Mouse (Mus musculus) heart, embryonic 14.5 days (tissue): ENCODE results near the gene Ccer1. TPM values are rescaled to one million over a fixed set of nuclear protein-coding genes. Genes with fewer than 3 reads are reported as not detected.
A peak's percentile ranks its signal among the peaks of the same experiment; 100 is the strongest.

Experiments used
- ATAC-seq: fragments of 200-750 bp; cut with Nextera tagmentation; 2 replicates; pipeline ENCODE4 v1.8.0; 2017; ENCODE audit warnings: low read depth, moderate TSS enrichment; ENCODE audit not compliant: insufficient number of reproducible peaks, insufficient read depth, low FRiP score
- H3K27ac ChIP-seq, 2 experiments: fragments of 200-500 bp in 1 of 2; fragments of 300-500 bp in 1 of 2; sonication (generic) in 1 of 2; replicated peaks in 1 of 2; 2 replicates each; pipeline ENCODE4 v1.5.1; 2012 to 2014; ENCODE audit warnings: low read depth in 2 of 2, low read length in 2 of 2, control low read depth in 1 of 2, mild to moderate bottlenecking in 1 of 2, mixed read lengths in 1 of 2; ENCODE audit not compliant: control insufficient read depth in 1 of 2, insufficient read depth in 1 of 2
- H3K27me3 ChIP-seq: fragments of 300-500 bp; sonication (generic); 2 replicates; pipeline ENCODE4 v1.6.1; 2014; ENCODE audit warnings: mild to moderate bottlenecking, low read length, control low read depth; ENCODE audit not compliant: control insufficient read depth, insufficient read depth
- H3K36me3 ChIP-seq: fragments of 300-500 bp; sonication (generic); 2 replicates; pipeline ENCODE4 v1.6.1; 2014; ENCODE audit warnings: mild to moderate bottlenecking, control low read depth, low read length, mixed read lengths; ENCODE audit not compliant: control insufficient read depth, insufficient read depth
- H3K4me1 ChIP-seq, 2 experiments: fragments of 200-500 bp in 1 of 2; fragments of 300-500 bp in 1 of 2; sonication (generic) in 1 of 2; 2 replicates each; pipeline ENCODE4 v1.6.1; 2012 to 2014; ENCODE audit warnings: low read length in 2 of 2, control low read depth in 1 of 2, mixed read lengths in 1 of 2; ENCODE audit not compliant: control insufficient read depth in 2 of 2, insufficient read depth in 2 of 2
- H3K4me2 ChIP-seq: fragments of 300-500 bp; sonication (generic); 2 replicates; pipeline ENCODE4 v1.6.1; 2014; ENCODE audit warnings: mild to moderate bottlenecking, low read length
- H3K4me3 ChIP-seq, 2 experiments: fragments of 200-500 bp in 1 of 2; fragments of 300-500 bp in 1 of 2; sonication (generic) in 1 of 2; 2 replicates each; pipeline ENCODE4 v1.5.1; 2012 to 2014; ENCODE audit warnings: low read length in 2 of 2, mild to moderate bottlenecking in 2 of 2, control low read depth in 1 of 2, low read depth in 1 of 2, moderate library complexity in 1 of 2; ENCODE audit not compliant: control insufficient read depth in 1 of 2, insufficient read depth in 1 of 2
- H3K9ac ChIP-seq: fragments of 300-500 bp; sonication (generic); 2 replicates; pipeline ENCODE4 v1.6.1; 2014; ENCODE audit warnings: mild to moderate bottlenecking, low read length
- H3K9me3 ChIP-seq: fragments of 300-500 bp; sonication (generic); 2 replicates; pipeline ENCODE4 v1.6.1; 2016; ENCODE audit warnings: low read length, control low read depth; ENCODE audit not compliant: control insufficient read depth
- WGBS: fragments of 180-500 bp; shearing (Covaris S2); extraction: QIAGEN DNeasy Blood & Tissue Kit; methylation state at CpG from one replicate; pipeline ENCODE4 v1.1.7; 2014; 5-methylcytosine and 5-hydroxymethylcytosine counted together
- polyA plus RNA-seq: library from polyadenylated mRNA; unstranded; fragments of >200 nt; fragmentation: Nextera tagmentation; extraction: Ambion mirVana; gene quantifications from 2 replicates; pipeline ENCODE4 v1.2.1, GENCODE M21; 2014

Gene Ccer1
- not detected in 2 replicates for polyA plus RNA-seq

DNA sequence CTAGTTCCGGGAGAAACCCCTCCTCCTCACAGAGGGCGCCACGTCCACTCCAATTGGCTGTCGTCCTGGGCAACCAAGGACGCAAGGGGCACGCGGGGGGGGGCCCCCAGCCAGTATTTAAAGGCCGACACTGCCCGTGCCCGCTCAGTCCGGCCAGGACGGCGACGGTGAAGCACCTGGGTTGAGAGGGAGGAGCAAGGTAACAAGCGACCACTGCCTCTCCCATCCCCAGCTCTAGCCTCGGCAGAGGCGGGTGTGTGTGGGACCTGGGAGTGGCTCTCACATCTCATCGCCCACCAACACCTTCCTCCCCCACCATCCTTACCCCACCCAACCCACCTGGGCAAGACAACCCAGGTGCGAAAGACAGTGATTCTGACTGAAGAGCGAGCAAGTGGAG lies at the start of gene Ccer1:
Gene Ccer1, plus strand, starts transcription at position 147 of the 400 bp plus-strand sequence.
- Histone ChIP-seq H3K4me2 (peak within 1 kb of the TSS; percentile 41), H3K4me1 (no peaks in the 10 kb centered on the region), H3K9me3 (0 out of 2 replicates have a peak, but pooled peaks cover 2% of the 10 kb centered on the region), H3K9ac (no peak within 1 kb of the TSS), H3K4me3 (no peak within 1 kb of the TSS), H3K27me3 (no peaks in the 10 kb centered on the region), H3K27ac (no peak within 1 kb of the TSS), H3K36me3 (no peaks in the 10 kb centered on the region)
- no peak for ATAC-seq
- WGBS = 67% methylated on average over 20 of the region's 20 CpGs

DNA sequence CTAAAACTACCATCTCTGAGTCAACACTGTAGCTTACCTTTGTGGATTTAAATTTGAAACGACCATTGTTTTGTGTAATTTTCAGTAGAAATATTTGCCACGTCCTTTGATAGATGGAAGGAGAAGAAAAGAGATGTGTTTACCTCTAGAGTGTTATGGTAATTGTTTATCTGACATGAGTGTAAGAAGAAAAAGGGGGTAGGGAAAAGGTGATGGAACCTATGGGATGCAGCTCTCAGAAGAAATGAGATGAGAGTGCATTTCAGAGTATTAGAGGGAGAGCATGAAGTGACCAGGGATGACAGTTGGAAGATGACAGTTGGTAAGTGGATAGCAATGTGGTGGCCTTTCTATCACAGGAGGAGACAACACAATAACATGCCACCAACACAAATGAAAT lies 49.1 kb upstream of the Ccer1 start, which contains the start of gene Epyc:
Gene Epyc, plus strand, starts transcription at position 301 of the 400 bp plus-strand sequence.
- Histone ChIP-seq H3K27ac (no peak within 1 kb of the TSS), H3K27me3 (no peaks in the 10 kb centered on the region), H3K4me1 (no peaks in the 10 kb centered on the region), H3K4me3 (no peak within 1 kb of the TSS), H3K9me3 (no peaks in the 10 kb centered on the region), H3K9ac (no peak within 1 kb of the TSS), H3K36me3 (no peaks in the 10 kb centered on the region), H3K4me2 (no peak within 1 kb of the TSS)
- 67% methylated on average over 2 of the region's 2 CpGs for WGBS
- ATAC-seq = no peak

- no peak overlapping the region for H3K27ac ChIP-seq
- H3K4me3 ChIP-seq = no peak overlapping the region
- no peak for ATAC-seq
- H3K36me3 ChIP-seq = no peaks in the 10 kb centered on the region
- H3K27me3 ChIP-seq = no peaks in the 10 kb centered on the region
- H3K4me1 ChIP-seq = no peaks in the 10 kb centered on the region
- 83% methylated on average over 2 of the region's 2 CpGs for WGBS
- no peaks in the 10 kb centered on the region for H3K9me3 ChIP-seq
- no peak overlapping the region for H3K4me2 ChIP-seq
- H3K9ac ChIP-seq = no peak overlapping the region
Measured at GRCm38 (mm10) chr10:97650334-97650733, 42.5 kb upstream of the Ccer1 start.

- no peak overlapping the region for H3K9ac ChIP-seq
- no peaks in the 10 kb centered on the region for H3K36me3 ChIP-seq
- no peaks in the 10 kb centered on the region for H3K4me1 ChIP-seq
- no peak overlapping the region for H3K4me2 ChIP-seq
- WGBS = 73% methylated on average over 1 of the region's 1 CpGs
- H3K4me3 ChIP-seq = no peak overlapping the region
- no peaks in the 10 kb centered on the region for H3K9me3 ChIP-seq
- ATAC-seq = no peak
- no peak overlapping the region for H3K27ac ChIP-seq
- no peaks in the 10 kb centered on the region for H3K27me3 ChIP-seq
Measured at GRCm38 (mm10) chr10:97659489-97659888, 33.4 kb upstream of the Ccer1 start.

GRCm38 (mm10) chr10:97668656-97669055 lies 24.2 kb upstream of the Ccer1 start:
- H3K9me3 ChIP-seq = 0 out of 2 replicates have a peak, but pooled peaks cover 2% of the 10 kb centered on the region
- H3K4me1 ChIP-seq = no peaks in the 10 kb centered on the region
- H3K36me3 ChIP-seq = no peaks in the 10 kb centered on the region
- H3K27ac ChIP-seq = no peak overlapping the region
- H3K4me3 ChIP-seq = no peak overlapping the region
- no peak overlapping the region for H3K9ac ChIP-seq
- WGBS = 50% methylated on average over 4 of the region's 4 CpGs
- no peak for ATAC-seq
- no peaks in the 10 kb centered on the region for H3K27me3 ChIP-seq
- H3K4me2 ChIP-seq = no peak overlapping the region

DNA sequence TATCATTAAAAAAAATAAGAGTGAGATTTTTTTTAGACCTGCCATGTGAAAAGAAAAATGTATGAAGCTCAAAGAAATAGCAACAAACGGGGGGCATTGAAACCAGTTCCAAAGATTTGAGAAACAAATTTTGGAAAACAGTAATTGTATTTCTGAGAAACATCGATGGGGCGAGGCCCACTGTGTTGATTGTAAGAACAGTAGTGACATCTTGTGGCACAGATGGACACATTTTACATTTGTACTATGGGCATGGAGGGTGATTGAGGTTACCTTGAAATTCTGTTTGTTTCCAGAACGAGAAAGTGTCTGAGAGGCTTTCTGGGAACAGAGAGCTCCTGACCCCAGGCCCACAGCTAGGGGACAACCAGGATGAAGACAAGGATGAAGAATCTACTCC lies 22.7 kb upstream of the Ccer1 start:
- WGBS = 47% methylated on average over 4 of the region's 4 CpGs
- H3K9ac ChIP-seq = no peak overlapping the region
- H3K36me3 ChIP-seq = no peaks in the 10 kb centered on the region
- H3K4me2 ChIP-seq = no peak overlapping the region
- H3K4me3 ChIP-seq = no peak overlapping the region
- no peaks in the 10 kb centered on the region for H3K27me3 ChIP-seq
- H3K9me3 ChIP-seq = 0 out of 2 replicates have a peak, but pooled peaks cover 2% of the 10 kb centered on the region
- H3K27ac ChIP-seq = no peak overlapping the region
- no peaks in the 10 kb centered on the region for H3K4me1 ChIP-seq
- ATAC-seq = no peak

DNA sequence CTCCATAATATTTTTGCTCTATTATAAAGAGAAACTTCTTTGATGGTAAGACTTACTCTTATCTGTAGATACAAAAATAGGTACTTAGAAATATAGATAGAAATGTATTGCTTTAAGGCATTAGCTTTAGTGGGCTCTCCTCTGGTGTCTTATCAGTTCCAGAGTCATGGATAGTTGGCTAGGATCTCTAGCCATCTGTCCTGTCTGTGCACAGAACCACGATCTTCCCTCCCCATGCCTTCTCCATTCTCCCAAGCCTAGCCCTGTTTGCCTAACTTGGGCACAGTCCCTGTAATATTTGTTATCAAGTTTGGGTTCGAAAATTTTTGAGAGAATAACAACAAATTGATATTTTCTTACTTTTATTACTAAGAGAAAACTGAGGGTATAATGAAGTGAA lies 19.6 kb upstream of the Ccer1 start:
- Histone ChIP-seq H3K4me3 (no peak overlapping the region), H3K4me2 (no peak overlapping the region), H3K36me3 (no peaks in the 10 kb centered on the region), H3K4me1 (no peaks in the 10 kb centered on the region), H3K9me3 (no peaks in the 10 kb centered on the region), H3K27me3 (no peaks in the 10 kb centered on the region), H3K9ac (no peak overlapping the region), H3K27ac (no peak overlapping the region)
- 45% methylated on average over 2 of the region's 2 CpGs for WGBS
- ATAC-seq = no peak

- H3K27me3 ChIP-seq = no peaks in the 10 kb centered on the region
- no peak for ATAC-seq
Measured at GRCm38 (mm10) chr10:97682981-97683380, 9.9 kb upstream of the Ccer1 start.

More at GRCm38 (mm10) chr10:97682981-97683380, 9.9 kb upstream of the Ccer1 start:
- Histone ChIP-seq H3K9me3 (no peaks in the 10 kb centered on the region), H3K4me2 (no peak overlapping the region), H3K4me1 (no peaks in the 10 kb centered on the region), H3K27ac (no peak overlapping the region), H3K4me3 (no peak overlapping the region), H3K36me3 (no peaks in the 10 kb centered on the region), H3K9ac (no peak overlapping the region)
